Mouse (Mus musculus) mature B cell (primary cell): ENCODE results near the gene Furin.
"Not testable (repeated sequence)": the region's sequence is repeated elsewhere in the genome, so short reads cannot be mapped to it uniquely, and the experiment has no call there.

Experiments
- in situ Hi-C: fragments of 300-500 bp; cut with MboI; formaldehyde crosslinking; loops from 2 replicates; pipeline ENCODE4 v1.14.3; 2019

Gene Furin

DNA sequence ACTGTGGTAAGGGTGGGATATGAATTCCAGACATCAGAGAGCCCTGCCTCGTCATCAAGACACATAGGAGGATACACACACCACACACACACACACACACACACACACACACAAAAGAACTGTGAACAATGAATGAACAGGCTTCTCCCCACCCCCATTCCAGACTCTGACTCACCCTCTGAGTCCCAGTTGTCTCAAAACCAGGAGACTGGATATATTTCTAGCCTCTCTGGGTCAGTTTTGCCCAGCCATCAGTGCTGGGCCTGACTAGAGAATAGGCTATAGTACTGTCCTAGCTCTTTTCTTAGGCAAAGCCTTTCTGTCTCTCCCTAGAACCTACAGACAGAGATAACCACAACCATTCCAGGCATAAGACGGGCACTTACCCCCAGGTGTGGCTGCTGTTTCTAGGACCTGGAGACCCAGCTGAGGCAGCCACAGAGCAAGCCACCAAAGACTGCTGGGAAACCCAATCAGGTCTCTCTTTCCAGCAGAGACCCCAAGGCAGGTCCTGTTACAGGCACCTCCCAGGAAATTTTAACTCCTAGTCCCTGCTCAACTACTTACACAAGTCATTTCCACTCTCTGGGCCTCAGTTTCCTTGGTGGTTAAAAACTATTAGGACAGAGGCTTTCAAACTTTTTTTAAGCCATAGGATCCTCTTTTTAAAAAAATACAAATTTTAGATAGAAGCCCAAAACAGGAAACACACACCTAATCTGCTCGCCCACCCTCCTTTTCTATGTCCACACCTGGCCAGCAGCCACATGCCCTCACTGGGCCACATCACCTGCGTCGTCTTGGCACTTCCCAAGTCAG lies 4.0 kb downstream of the Furin start:
- in situ Hi-C loops, result no loop called here

DNA sequence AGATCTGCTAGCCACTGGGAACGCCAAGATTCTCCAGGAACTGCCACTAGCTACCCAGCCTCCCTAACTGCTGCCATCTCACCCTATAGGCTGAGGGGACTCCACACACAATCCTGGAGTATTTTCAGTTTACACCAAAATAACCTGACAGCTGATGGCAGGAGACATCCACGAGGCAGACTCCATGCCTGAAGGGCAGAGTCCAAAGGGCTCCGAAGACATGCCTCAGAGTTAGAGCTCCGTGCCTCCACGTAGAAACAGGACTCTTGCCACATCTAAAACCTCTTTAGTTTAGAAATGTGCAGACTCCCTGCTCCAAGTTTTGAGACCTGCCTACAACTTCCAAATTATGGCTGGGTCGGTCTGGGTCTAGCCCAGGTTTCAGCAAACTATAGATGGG lies 4.7 kb downstream of the Furin start:
- in situ Hi-C loops, result no loop called here

DNA sequence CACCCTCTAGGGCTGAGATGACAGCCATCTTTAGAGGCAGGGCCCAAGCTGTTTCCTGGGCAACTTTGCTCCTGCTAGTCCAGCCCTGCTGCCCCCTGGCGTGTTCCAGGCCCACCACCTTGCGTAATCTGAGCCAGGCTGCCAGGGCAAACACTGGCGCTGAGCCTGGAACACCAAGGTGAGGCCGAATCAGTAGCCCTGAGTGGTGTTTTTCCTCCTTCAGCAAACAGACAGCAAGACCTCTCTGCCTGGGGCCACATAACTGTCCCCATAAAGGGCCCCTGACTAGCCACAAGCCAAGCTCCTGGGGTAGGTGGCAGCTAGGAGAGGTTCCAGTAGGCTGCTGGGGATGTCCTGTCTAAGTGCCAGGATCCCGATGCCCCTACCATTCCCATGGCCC lies 5.1 kb downstream of the Furin start:
- in situ Hi-C loops, result no loop called here

DNA sequence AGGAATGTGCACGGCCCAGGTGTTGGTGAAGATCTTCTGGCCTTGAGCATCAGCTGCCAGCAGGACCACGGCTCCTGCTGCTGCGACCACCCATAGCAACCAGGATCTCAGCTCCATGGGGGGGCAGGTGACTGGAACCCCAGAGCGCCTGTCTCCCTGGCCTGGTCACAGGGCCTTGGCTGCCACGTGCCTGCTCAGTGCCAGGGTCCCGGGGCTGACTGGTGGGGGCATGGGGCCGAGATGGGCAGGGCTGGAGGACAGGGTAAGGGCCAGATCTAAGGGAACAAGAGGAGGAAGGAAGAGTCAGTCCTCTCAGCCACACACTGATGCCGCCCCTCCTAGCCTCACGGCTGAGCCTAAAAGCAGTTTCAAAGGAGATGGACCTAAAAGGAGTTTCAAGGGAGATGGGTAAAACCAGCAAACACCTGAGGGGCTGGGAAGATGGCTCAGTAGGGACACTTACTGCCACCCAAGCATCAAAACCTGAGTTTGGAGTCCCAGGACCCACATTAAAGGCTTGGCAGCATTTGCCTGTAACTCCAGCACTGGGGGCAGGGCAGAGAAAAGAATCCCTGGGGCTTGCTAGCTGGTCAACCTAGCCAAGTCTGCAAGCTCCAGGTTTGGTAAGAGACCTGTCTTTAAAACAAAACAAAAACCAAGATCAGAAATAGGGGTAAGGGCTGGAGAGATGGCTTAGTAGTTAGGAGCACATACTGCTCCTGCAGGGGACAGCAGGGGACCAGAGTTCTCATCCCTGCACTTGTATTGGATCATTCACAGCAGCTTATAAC lies 6.4 kb downstream of the Furin start:
- in situ Hi-C loops, result no loop called here

DNA sequence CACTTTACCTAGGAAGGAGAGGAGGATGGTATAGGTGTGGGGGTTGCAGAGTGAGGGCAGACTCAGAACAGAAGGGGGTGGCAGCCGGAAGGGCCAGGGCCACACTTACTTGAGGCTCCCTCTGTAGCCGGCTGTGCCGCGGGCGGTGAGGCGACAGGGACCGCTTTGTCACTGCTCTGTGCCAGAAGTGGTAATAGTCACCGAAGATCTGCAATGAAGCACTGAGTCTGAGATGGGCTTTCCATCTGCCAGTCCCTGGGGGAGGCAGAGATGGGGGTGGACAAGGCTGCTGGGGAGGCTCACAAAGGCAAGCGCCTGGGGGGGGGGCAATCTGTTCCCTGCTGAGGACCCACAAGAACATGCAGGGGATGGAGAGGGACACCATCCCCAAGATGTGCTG lies 7.2 kb downstream of the Furin start:
- in situ Hi-C loops, result no loop called here

DNA sequence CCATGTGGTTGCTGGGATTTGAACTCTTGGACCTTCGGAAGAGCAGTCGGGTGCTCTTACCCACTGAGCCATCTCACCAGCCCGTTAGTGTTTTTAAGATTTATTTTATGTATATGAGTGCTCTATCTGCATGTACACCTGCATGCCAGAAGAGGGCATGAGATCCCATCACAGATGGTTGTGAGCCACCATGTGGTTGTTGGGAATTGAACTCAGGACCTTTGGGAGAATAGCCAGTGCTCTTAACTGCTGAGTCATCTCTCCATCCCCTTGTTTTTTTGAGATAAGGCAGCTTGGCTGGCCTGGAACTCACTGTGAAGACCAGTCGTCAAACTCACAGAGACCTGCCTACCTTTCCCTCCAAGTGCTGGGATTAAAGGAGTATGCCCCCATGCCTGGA lies 8.8 kb downstream of the Furin start:
- in situ Hi-C loops, result not testable (repeated sequence)

DNA sequence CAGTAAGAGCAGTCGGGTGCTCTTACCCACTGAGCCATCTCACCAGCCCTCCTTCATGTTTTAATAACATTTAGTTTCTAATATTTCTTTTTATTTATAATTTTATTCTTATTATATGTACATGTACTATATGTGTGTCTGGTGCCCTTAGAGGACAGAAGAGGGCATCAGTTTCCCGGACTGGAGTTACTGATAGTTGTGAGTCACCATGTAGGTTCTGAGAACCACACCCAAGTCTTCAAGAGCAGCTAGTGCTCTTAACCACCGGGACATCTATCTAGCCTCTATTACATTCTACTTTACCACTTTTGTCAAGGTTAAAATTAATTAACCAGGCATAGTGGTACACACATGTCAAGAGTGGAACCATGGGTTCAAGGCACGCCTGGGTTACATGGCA lies 10.6 kb downstream of the Furin start:
- in situ Hi-C loops, result no loop called here

DNA sequence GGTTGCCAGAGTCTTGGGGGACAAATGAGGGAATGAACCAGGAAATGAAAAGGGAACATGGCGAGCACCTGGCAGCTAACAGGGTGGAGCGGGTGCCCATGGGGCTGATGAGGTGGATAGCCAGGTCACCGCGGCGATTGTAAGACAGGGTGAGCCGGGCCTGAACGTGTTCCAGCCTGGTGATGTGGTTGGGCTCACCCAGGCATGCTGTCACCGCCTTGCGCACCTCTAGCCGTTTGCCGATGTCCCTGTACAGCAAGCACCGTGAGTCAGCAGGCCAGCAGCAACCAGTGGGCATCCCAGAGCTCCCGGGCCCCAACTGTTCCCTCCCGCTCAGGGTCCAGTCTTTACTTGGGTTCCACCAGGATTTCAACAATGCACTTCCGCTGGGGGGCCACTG lies 13.1 kb downstream of the Furin start:
- in situ Hi-C loops, result no loop called here

DNA sequence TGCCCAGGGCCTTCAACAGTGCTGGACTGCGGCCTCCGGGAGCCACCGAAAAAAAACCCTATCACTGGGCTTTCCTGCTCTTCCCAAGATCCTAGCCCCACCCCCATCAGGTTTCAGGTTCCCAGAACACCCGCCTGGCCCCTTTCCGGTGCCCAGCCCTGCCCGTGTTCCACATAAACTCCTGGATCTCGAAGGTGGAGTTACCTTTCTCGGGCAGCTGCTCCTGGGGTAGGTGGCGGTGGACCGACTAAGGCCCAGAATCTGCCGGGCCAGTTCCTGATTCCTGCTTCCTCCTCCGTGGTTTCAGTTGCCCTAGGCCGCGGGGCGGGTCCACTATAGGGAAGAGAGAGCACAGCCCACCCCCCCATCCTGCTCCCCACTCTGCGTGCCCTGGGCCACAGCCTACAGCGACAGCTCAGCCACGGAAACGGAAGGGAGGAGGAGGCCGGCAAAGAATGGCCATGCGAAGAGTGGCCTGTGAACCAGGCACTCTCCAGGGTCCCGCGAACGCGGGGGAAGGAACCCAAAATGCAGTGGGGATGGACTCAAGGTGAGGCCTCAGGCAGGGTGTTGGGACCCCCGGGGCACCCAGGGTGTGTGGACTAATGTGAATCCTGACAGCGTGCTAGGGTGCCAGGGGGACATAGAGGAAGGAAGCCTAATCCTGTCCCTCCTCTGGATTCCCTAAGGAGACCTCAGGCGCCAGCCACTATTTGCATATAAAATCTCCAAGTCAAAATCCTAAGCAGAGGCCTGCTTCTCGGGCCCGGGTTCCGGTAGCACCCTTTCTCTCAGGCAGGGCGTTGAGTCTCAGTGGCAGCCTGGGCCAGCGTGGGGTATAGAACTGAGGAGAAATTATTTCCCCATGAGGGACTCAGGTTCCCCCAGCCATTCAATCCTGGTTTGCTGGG lies 17.3 kb downstream of the Furin start, which contains the start of gene Fes:
Gene Fes, minus strand, starts transcription at position 314 of the 911 bp plus-strand sequence.
- in situ Hi-C loops, result loop anchor here (5.0 kb wide), 1 partner anchor 194 kb away; no protein-coding TSS in a partner anchor

DNA sequence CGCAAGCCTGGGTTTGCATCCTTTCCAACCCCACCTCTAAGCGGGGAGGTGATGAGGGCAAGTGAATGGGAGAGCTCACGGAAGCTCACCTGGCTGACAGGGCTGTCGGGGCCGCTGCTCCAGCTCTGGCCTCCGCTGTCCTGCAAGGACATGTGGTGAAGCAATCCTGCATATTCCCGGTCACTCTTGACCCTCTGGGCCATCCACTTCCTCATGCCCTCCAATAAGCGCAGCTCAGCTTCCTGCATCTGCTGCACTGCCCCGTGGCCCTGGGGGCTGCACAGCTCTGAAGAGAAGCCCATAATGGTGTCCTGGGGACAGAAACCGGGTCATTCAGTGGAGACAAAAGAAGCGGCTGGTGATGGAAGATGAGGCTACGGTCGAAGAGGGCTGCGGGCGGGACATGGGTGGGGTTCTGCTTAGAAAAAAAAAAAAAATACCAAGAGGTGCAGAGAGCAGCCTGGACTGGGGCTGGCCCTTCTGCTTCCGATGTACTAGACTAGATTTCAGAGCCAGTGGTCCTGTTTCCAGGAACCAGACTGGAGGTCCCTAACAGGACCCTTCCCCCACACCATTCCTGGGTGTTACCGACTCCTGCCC lies 18.1 kb downstream of the Furin start:
- in situ Hi-C loops, result loop anchor here (5.0 kb wide), 1 partner anchor 195 kb away; no protein-coding TSS in a partner anchor

DNA sequence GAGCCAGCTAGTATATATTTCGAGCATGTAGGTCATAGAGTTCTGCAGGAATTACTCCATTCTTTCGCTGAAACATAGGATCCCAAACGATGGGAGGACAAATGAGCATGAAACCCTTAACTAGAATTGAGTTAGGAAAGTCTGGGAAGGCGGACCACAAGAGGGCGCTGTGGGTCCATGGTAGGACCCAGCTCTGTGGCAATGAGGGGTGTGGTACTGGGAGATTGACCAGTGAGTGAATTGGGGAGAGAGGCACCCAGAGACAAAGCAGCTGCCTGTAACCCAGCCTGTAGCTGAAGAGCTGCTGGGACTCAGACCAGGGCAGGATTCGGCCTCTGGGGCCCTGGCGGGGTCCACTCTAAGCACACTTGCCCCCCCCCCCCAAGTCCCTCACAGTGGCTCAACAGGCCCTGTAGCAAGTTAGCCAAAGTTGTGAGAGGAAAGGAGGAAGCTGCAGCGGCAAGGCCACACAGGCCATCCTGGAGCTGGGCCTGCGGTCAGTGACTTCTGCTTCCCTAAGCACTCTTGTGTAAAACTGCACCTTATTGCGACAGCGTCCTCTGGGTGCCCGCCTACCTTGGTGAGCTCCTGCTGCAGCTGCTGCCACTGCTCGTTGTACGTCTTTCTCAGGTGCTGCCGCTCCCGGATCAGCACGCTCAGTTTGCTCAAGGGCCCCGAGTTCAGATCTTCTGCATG lies 18.9 kb downstream of the Furin start:
- in situ Hi-C loops, result loop anchor here (5.0 kb wide), 1 partner anchor 196 kb away; no protein-coding TSS in a partner anchor

DNA sequence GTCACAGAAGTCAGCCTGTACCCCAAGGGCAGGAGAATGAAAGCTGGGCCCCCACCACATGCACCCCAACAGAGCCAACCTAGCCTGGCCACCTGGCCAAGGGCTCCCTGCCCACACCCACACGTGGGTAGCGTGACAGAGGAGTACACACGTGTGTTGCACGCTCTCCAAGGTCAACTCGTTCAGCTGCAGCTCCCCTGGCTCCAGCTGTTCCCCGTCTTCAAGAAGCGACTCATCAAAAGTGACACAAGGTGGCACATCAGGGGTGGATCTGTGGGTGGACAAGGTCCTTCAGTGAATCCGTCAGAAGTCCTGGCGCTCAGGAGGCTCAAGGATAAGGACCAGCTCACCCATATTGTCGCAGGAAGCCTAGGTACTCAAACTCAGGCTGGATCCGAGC lies 22.3 kb downstream of the Furin start:
- in situ Hi-C loops, result no loop called here

DNA sequence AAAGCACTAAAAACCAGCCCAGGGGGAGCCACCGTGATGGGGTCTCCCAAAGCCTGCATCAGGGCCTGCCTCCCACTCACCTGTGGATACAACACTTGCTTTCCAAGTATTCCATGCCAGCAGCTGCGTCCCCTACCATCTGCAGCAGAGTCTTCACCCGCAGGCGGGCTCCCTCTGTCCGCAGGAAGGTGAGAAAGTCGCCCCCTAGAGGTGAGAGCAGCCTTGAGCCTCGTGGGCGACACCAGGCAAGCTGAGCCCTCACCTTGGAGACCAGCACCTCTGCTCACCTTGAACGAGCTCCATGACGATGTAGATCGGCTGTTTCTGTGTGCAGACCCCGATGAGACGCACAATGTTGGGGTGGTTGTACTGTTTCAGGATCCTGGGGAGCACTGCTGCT lies 25.7 kb downstream of the Furin start:
- in situ Hi-C loops, result loop anchor here (10.0 kb wide), 1 partner anchor 235 kb away; no protein-coding TSS in a partner anchor

DNA sequence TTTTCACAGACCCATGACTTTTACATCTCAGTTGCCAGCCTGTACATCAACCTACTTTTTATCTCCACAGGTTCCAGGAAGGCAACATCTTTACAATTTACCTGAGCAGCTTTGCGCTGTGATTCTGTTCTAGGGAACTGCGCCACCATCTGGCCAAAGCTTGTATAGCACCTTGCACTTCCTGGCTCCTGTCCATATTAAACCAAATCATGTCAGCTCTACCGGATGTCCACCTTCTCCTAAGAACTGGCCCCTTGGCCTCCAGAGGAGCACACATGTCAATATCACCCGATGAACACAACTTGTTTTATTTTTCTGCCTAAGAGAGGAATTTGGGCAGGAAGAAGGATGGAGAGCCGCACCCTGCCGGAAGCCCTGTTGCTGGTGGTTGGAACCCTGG lies 27.8 kb downstream of the Furin start:
- in situ Hi-C loops, result loop anchor here (10.0 kb wide), 1 partner anchor 233 kb away; no protein-coding TSS in a partner anchor

DNA sequence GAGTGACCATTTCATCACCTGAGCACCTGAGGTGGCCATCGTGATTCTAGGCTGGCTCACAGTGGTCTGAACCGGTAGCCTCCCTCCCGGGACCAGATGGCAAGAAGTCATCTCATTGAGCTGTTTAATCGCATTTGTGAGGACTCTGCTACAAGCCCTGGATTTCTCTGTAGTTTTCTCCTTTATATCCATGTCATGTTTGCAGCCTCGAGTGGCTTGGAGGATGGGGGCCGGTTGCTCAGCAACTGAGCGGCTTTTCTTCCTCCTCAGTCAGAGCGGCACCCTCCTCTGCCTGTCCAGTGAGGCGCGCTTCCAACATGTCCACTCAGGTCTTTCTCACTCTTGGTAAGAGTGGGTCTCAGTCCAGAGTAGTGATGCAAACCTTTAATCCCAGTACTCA lies 29.0 kb downstream of the Furin start:
- in situ Hi-C loops, result loop anchor here (10.0 kb wide), 1 partner anchor 231 kb away; no protein-coding TSS in a partner anchor

DNA sequence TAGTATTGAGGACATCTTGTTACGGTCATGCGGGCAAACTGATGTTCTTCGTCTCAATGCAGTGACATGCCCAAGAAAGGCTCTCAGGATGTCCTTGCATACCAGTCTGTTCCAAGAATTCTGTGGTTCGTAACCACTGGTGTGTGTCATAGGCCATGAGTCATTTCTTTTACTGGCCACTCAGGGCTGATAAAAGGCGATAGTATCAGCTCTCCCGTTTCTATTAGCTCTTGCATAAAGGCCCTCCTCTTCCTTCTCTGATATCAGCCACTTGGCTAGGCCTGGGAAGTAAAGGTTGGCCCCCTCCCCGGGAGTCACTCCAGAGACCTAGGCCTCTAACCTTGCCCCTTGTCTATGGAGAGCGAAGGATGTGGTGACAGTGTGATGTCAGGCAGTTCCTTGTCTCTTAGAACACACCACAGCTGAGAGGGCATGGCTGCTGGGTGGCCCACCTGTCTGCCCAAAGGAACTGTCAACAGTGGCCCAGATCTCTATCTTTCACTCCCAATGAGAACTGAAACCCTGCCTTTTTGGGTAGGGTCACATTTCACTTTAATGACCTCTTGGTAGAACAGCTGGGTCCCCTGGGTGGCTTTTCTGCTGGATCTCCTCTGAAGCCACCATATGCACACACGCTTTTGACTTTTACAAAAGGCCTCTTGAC lies 29.7 kb downstream of the Furin start:
- in situ Hi-C loops, result loop anchor here (10.0 kb wide), 1 partner anchor 231 kb away; no protein-coding TSS in a partner anchor

DNA sequence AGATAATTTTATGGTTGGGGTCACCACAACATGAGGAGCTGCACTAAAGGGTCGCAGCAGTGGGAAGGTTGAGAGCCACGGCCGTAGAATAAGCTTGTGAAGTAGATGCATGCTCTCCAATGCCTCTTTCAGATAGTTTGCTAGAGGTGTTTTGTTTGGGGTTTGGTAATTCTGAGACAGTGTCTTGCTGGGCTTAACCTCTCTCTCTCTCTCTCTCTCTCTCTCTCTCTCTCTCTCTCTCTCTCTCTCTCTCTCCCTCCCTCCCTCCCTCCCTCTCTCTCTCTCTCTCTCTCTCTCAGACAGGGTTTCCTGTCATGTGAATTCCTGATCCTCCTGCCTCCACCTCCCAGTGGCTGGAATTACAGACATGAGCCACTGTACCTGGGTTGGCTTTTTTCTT lies 30.5 kb downstream of the Furin start:
- in situ Hi-C loops, result loop anchor here (5.0 to 10.0 kb wide), 2 partner anchors 37 to 230 kb away; no protein-coding TSS in a partner anchor

DNA sequence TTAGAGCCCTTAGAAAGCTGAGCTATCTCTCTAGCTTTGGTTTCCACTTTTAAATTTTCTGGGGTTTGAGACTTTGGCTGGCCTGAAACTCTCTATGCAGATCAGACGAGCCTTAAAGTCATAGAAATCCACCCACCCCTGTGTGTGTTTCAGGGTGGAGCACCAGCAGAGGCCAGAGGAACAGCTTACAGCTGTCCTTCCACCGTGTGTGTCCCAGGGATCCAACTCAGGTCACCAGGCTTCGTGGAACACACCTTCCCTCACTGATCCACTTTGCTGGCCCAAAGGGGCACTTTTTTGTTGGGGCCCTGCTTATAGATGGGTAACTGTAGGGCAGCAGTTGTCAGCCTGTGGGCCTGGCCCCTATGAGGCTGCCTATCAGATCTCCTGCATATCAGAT lies 31.0 kb downstream of the Furin start:
- in situ Hi-C loops, result loop anchor here (5.0 to 10.0 kb wide), 2 partner anchors 37 to 229 kb away; no protein-coding TSS in a partner anchor

DNA sequence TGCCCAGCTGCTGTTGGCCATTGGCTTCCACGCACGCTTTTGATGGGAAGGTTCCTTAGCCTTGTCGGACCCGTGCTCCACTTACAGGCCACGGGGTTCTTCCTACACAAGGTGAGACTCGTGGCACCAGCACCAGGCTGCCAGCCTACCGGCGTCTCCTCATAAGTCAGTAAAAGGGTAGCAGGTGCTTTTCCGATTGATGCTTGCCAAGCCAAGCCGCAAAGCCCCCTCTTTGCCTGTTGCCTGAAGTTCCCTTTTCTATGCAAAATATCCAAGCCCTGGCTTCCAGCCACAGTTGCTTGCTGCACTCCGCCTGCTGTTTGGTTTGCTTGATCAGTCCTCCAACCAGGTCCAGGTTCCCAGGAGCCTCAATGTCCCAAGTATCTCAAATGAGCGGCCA lies 31.4 kb downstream of the Furin start:
- in situ Hi-C loops, result loop anchor here (5.0 to 10.0 kb wide), 2 partner anchors 37 to 229 kb away; no protein-coding TSS in a partner anchor

DNA sequence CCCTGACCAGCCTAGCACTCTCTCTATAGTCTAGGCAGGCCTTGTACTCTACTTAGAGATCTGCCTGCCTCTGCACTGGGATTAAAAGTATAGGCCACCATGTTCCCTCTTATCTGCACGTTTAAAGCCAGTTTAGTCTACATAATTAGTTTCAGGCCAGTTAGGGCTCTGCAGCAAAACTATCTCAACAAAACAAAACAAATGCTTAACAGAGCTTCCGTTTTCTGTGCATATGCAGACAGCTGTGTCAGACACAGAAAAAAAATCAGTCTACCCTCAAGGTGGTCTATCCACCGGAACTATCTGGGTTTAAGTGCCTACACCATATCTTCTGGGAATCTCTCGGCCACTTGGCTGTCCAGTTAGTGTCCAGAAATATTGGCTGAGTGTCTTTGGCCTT lies 31.9 kb downstream of the Furin start:
- in situ Hi-C loops, result loop anchor here (5.0 to 10.0 kb wide), 2 partner anchors 36 to 229 kb away; no protein-coding TSS in a partner anchor
